Mouse (Mus musculus): ENCODE results near the gene Tst. TPM values are rescaled to one million over a fixed set of nuclear protein-coding genes. Genes with fewer than 3 reads are reported as not detected.

The Tst gene
- polyA plus RNA-seq, 1 experiment from 2014 or later: 15.9 TPM

DNA sequence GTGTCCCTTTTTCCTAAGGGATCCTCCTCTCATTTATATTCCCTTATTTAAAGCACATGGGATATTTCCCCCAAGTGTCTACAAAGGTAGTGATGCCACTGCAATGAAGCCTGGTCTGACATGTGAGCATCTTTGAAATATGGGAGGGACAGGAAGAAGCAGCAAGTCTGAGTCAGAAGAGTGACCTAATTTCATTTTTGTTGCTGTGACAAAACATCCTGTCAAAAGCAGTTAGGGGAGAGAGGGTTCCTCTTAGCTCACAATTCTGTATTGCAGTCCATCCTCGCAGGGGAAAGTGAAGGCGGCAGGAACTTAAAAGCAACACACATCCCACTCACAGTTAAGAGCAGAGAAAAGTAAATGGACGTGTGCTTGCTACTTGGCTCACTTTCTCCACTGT, 14.9 kb downstream of the Tst start:
- Histone ChIP-seq H3K4me3 (ENCODE audit: low read depth, low read length) (no peak overlapping the region), H3K4me2 (ENCODE audit: low read length) (no peak overlapping the region), H3K9ac (ENCODE audit: low read length) (no peak overlapping the region), H3K9me3 (ENCODE audit: control insufficient read depth, low read length) (no peaks in the 10 kb centered on the region), H3K27me3 (replicated peaks; ENCODE audit: control insufficient read depth, insufficient read depth, low read length) (peaks cover 8% of the 10 kb centered on the region; the same call in 1 of the 2 replicates), H3K36me3 (ENCODE audit: control insufficient read depth, insufficient read depth, low read length) (no peaks in the 10 kb centered on the region), H3K4me1 (replicated peaks; ENCODE audit: control insufficient read depth, insufficient read depth, low read length) (no peaks in the 10 kb centered on the region), H3K27ac (ENCODE audit: low read depth) (no peak overlapping the region)
- ATAC-seq (replicated peaks; ENCODE audit: low FRiP score, low TSS enrichment, low read depth) (no peak), DNase-seq (ENCODE audit: low spot score) (no peak)
- WGBS: 79% methylated on average over 3 of the region's 3 CpGs

DNA sequence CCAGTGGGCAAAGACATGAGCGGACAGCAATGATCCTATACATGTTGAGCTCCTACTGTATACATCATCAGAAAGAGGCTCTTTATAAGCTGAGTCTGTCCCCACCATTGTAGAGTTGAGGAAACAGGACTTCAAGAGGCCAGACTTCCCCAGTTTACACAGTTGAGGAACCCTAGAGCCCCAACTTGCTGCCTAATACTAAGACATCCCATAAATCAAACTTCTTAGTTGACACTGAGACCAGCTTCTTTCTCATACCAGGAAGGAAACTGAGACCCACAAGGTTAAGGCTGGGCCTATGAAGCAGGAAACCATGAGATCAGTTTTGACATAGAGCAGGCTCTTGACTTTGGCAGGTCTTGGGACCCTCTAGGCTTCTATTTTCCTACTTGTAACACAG, 20.1 kb downstream of the Tst start:
- H3K4me3 ChIP-seq (ENCODE audit: low read depth, low read length): no peak overlapping the region
- 0 out of 2 replicates have a peak, but pooled peaks cover 4% of the 10 kb centered on the region for H3K27me3 ChIP-seq (replicated peaks; ENCODE audit: control insufficient read depth, insufficient read depth, low read length)
- no peaks in the 10 kb centered on the region for H3K36me3 ChIP-seq (ENCODE audit: control insufficient read depth, insufficient read depth, low read length)
- H3K9ac ChIP-seq (ENCODE audit: low read length): no peak overlapping the region
- ATAC-seq (replicated peaks; ENCODE audit: low FRiP score, low TSS enrichment, low read depth): no peak
- no peak for DNase-seq (ENCODE audit: low spot score)
- no peaks in the 10 kb centered on the region for H3K9me3 ChIP-seq (ENCODE audit: control insufficient read depth, low read length)
- no peaks in the 10 kb centered on the region for H3K4me1 ChIP-seq (replicated peaks; ENCODE audit: control insufficient read depth, insufficient read depth, low read length)
- H3K27ac ChIP-seq (ENCODE audit: low read depth): no peak overlapping the region
- WGBS: 76% methylated on average over 1 of the region's 1 CpGs
- H3K4me2 ChIP-seq (ENCODE audit: low read length): no peak overlapping the region

DNA sequence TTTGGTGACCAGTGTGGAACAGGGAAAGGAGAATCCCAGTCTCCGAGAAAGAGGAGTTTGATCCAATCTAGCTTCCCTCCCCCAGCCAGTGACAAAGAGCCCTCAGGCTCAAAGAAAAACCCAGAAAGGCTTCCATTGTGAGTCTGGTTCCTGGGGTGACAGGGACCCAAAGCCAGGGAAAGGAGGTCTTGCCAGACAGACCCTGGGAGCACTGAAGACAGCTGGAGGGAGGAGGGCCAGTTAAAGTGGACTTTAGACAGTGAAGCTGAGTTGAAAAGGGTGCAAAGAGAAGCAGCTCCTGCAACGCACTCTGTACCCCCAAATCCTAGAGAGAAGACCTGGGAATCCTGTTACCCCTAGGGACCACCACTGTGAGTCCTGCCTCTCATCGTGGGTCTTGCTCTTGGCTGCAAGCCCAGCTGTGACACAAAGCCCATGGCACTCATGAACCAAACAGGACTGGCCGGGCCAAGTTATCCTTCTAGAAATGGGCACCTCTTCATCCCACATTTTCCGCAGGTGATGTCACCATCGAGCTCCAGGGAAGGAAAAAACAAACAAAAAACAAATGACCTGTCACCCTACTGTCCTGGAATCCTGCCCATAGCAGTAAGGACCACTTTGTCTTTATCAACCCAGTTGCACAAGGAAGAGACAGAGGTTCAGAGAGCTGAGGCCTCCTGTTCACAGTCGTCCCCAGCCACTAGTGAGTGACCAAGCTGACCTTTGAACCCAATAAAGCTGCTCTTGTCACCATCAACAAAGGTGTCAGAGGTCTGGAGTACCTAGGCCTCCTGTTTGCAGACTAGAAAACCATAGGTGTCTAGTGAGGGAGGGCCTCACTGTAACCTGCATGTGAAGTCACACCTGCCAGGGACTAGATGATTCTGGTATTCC, 21.2 kb downstream of the Tst start:
- WGBS: 67% methylated on average over 7 of the region's 7 CpGs
- H3K27ac ChIP-seq (ENCODE audit: low read depth): no peak overlapping the region
- H3K4me3 ChIP-seq (ENCODE audit: low read depth, low read length): no peak overlapping the region
- no peak overlapping the region for H3K4me2 ChIP-seq (ENCODE audit: low read length)
- no peak for ATAC-seq (replicated peaks; ENCODE audit: low FRiP score, low TSS enrichment, low read depth)
- H3K9ac ChIP-seq (ENCODE audit: low read length): no peak overlapping the region
- no peak for DNase-seq (ENCODE audit: low spot score)
- no peaks in the 10 kb centered on the region for H3K9me3 ChIP-seq (ENCODE audit: control insufficient read depth, low read length)
- H3K36me3 ChIP-seq (ENCODE audit: control insufficient read depth, insufficient read depth, low read length): no peaks in the 10 kb centered on the region
- no peaks in the 10 kb centered on the region for H3K4me1 ChIP-seq (replicated peaks; ENCODE audit: control insufficient read depth, insufficient read depth, low read length)
- H3K27me3 ChIP-seq (replicated peaks; ENCODE audit: control insufficient read depth, insufficient read depth, low read length): 0 out of 2 replicates have a peak, but pooled peaks cover 8% of the 10 kb centered on the region

DNA sequence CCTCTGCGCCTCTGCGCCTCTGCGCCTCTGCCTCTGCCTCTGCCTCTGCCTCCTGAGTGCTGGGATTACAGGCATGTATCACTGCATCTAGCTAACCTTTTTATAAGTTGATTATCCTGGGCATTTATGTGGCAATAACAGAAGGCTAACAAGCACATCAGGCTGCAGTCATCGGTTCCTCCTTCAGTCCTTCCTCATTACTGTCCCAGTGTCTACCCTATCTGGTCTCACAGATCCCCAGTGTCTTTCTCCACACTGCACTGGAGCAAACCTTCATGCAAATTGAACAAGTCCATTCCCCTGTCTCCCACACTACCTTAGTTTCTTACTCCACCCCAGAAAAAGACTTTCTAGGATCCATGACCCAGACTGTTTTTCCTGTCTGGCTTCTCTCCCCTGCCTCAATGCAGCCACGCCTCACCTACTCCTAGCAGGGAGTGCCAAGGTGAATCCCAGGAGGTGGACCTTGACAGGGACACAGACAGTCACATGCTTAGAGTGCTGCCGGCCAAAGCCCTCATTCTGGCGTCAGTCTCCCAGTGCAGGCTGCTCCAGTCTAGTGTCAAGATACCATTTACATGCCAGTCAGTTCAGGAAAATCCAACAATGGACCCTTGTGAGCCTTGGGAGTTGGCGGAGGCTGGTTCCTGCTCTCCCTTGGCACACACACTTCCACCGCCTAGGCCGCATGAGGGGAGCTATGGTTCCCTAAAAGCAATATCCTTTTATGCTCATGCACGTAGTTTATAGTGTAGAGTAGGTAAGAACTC, 22.1 kb downstream of the Tst start:
- Histone ChIP-seq H3K4me3 (ENCODE audit: low read depth, low read length) (no peak overlapping the region), H3K36me3 (ENCODE audit: control insufficient read depth, insufficient read depth, low read length) (no peaks in the 10 kb centered on the region), H3K4me2 (ENCODE audit: low read length) (no peak overlapping the region), H3K27ac (ENCODE audit: low read depth) (no peak overlapping the region), H3K27me3 (replicated peaks; ENCODE audit: control insufficient read depth, insufficient read depth, low read length) (0 out of 2 replicates have a peak, but pooled peaks cover 8% of the 10 kb centered on the region), H3K4me1 (replicated peaks; ENCODE audit: control insufficient read depth, insufficient read depth, low read length) (no peaks in the 10 kb centered on the region), H3K9ac (ENCODE audit: low read length) (no peak overlapping the region), H3K9me3 (ENCODE audit: control insufficient read depth, low read length) (0 out of 2 replicates have a peak, but pooled peaks cover 4% of the 10 kb centered on the region)
- 80% methylated on average over 11 of the region's 11 CpGs for WGBS
- ATAC-seq (replicated peaks; ENCODE audit: low FRiP score, low TSS enrichment, low read depth): no peak
- DNase-seq (ENCODE audit: low spot score): no peak

DNA sequence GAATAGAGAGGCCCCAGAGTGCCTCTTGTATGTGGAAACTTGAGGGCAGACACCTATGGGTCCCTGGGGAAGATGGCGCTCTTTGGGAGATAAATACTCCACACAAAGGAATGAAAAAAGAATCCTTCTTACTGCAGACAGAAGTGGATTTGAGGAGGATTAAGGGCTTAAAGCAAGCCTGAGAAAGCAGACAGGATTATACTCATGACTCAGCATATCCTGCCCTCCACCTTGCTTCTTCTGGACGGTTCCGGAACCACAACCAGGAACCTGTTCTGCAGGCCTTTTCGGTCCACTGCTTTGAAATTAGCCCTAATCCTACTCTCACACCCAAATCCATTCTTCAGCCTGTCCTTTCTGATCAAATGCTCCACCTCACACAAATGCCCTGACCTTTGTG, 23.6 kb downstream of the Tst start:
- peaks cover 16% of the 10 kb centered on the region; the same call in 1 of the 2 replicates for H3K27me3 ChIP-seq (replicated peaks; ENCODE audit: control insufficient read depth, insufficient read depth, low read length)
- H3K9ac ChIP-seq (ENCODE audit: low read length): no peak overlapping the region
- 0 out of 2 replicates have a peak, but pooled peaks cover 4% of the 10 kb centered on the region for H3K9me3 ChIP-seq (ENCODE audit: control insufficient read depth, low read length)
- 94% methylated on average over 4 of the region's 4 CpGs for WGBS
- no peak overlapping the region for H3K4me3 ChIP-seq (ENCODE audit: low read depth, low read length)
- ATAC-seq (replicated peaks; ENCODE audit: low FRiP score, low TSS enrichment, low read depth) (no peak), DNase-seq (ENCODE audit: low spot score) (no peak)
- no peak overlapping the region for H3K27ac ChIP-seq (ENCODE audit: low read depth)
- no peak overlapping the region for H3K4me2 ChIP-seq (ENCODE audit: low read length)
- H3K36me3 ChIP-seq (ENCODE audit: control insufficient read depth, insufficient read depth, low read length): no peaks in the 10 kb centered on the region
- no peaks in the 10 kb centered on the region for H3K4me1 ChIP-seq (replicated peaks; ENCODE audit: control insufficient read depth, insufficient read depth, low read length)

DNA sequence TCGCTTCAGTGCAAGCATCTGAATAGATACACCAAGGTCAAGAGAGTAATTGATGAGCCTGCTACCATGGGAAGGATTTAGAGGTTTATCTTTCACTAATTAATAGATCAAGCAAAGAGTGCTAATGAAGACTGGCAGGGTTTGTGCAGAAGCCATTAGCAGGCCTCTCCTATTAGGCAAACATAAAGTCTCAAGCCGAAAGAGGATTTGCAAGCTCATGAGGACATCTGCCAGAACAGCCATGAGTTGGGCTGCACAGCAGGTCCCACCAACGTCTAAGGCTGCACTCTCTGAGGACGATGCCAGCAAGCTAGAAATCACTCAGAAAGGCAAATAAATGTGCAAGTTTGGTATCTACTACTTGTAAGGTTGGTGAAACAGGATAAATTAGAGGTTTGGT, 25.0 kb downstream of the Tst start:
- H3K4me2 ChIP-seq (ENCODE audit: low read length): no peak overlapping the region
- H3K4me1 ChIP-seq (replicated peaks; ENCODE audit: control insufficient read depth, insufficient read depth, low read length): no peaks in the 10 kb centered on the region
- H3K27ac ChIP-seq (ENCODE audit: low read depth): no peak overlapping the region
- H3K4me3 ChIP-seq (ENCODE audit: low read depth, low read length): no peak overlapping the region
- H3K9ac ChIP-seq (ENCODE audit: low read length): no peak overlapping the region
- 0 out of 2 replicates have a peak, but pooled peaks cover 4% of the 10 kb centered on the region for H3K9me3 ChIP-seq (ENCODE audit: control insufficient read depth, low read length)
- no peak for ATAC-seq (replicated peaks; ENCODE audit: low FRiP score, low TSS enrichment, low read depth)
- WGBS: 68% methylated on average over 4 of the region's 4 CpGs
- DNase-seq (ENCODE audit: low spot score): no peak
- H3K27me3 ChIP-seq (replicated peaks; ENCODE audit: control insufficient read depth, insufficient read depth, low read length): peaks cover 24% of the 10 kb centered on the region
- no peaks in the 10 kb centered on the region for H3K36me3 ChIP-seq (ENCODE audit: control insufficient read depth, insufficient read depth, low read length)

DNA sequence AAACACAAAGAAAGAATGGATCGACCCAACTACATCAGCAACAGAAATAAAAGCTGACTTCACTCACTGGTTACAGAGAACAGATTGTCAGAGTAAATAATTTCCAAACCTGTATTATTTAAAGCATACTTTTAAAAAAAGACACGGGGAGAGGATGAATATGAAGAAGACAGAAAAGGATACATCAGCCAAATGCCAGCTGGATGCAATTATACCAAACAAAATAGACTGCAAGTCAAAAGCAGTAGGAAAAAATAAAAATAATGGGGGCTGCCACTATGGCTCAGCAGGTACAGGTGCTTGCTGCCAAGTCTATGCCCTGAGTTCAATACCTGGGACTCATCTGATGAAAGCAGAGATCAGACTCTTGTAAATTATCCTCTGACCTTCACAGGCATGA, 25.5 kb downstream of the Tst start:
- H3K4me2 ChIP-seq (ENCODE audit: low read length): no peak overlapping the region
- H3K36me3 ChIP-seq (ENCODE audit: control insufficient read depth, insufficient read depth, low read length): no peaks in the 10 kb centered on the region
- peaks cover 30% of the 10 kb centered on the region for H3K27me3 ChIP-seq (replicated peaks; ENCODE audit: control insufficient read depth, insufficient read depth, low read length)
- DNase-seq (ENCODE audit: low spot score) (no peak), ATAC-seq (replicated peaks; ENCODE audit: low FRiP score, low TSS enrichment, low read depth) (no peak)
- no peak overlapping the region for H3K4me3 ChIP-seq (ENCODE audit: low read depth, low read length)
- no peak overlapping the region for H3K27ac ChIP-seq (ENCODE audit: low read depth)
- H3K9me3 ChIP-seq (ENCODE audit: control insufficient read depth, low read length): 0 out of 2 replicates have a peak, but pooled peaks cover 4% of the 10 kb centered on the region
- H3K4me1 ChIP-seq (replicated peaks; ENCODE audit: control insufficient read depth, insufficient read depth, low read length): no peaks in the 10 kb centered on the region
- H3K9ac ChIP-seq (ENCODE audit: low read length): no peak overlapping the region
- 78% methylated on average over 2 of the region's 2 CpGs for WGBS

DNA sequence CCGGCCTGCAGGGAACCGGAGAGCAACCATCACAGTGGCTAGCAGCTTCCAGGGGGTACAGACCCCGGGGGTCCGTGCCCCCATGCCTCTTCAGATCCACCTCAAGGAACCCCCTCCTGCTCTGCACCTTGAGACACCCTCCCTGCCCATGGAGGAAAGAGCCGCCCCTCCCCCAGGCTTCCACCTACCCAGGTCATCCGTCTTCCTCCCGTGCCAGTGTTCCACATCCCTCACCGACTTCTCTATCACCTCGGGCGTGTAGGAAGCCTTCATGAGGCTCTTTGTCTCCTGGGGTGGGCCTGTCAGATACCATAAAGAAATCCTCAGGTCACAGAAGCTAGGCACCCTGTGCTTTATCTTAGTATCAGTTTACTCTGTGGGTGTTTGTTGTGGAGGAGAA, 27.2 kb downstream of the Tst start:
- 68% methylated on average over 10 of the region's 10 CpGs for WGBS
- H3K9me3 ChIP-seq (ENCODE audit: control insufficient read depth, low read length): 0 out of 2 replicates have a peak, but pooled peaks cover 4% of the 10 kb centered on the region
- H3K36me3 ChIP-seq (ENCODE audit: control insufficient read depth, insufficient read depth, low read length): no peaks in the 10 kb centered on the region
- H3K4me3 ChIP-seq (ENCODE audit: low read depth, low read length): no peak overlapping the region
- DNase-seq (ENCODE audit: low spot score) (no peak), ATAC-seq (replicated peaks; ENCODE audit: low FRiP score, low TSS enrichment, low read depth) (no peak)
- H3K9ac ChIP-seq (ENCODE audit: low read length): no peak overlapping the region
- H3K4me2 ChIP-seq (ENCODE audit: low read length): no peak overlapping the region
- peaks cover 37% of the 10 kb centered on the region for H3K27me3 ChIP-seq (replicated peaks; ENCODE audit: control insufficient read depth, insufficient read depth, low read length)
- no peaks in the 10 kb centered on the region for H3K4me1 ChIP-seq (replicated peaks; ENCODE audit: control insufficient read depth, insufficient read depth, low read length)
- H3K27ac ChIP-seq (ENCODE audit: low read depth): no peak overlapping the region

Data from intestine, embryonic 14.5 days (tissue).